Mouse (Mus musculus) right cerebral cortex, postnatal 36 days (tissue): ENCODE results near the gene Olfr681.
"Not testable (repeated sequence)": the region's sequence is repeated elsewhere in the genome, so short reads cannot be mapped to it uniquely, and the experiment has no call there.

Source experiments
- DNase-seq, 2 experiments: peaks; one replicate each; pipeline ENCODE4 v3.0.0; 2022; ENCODE audit warnings: low spot score in 2 of 2, mixed read lengths in 1 of 2

Olfr681 gene

DNA sequence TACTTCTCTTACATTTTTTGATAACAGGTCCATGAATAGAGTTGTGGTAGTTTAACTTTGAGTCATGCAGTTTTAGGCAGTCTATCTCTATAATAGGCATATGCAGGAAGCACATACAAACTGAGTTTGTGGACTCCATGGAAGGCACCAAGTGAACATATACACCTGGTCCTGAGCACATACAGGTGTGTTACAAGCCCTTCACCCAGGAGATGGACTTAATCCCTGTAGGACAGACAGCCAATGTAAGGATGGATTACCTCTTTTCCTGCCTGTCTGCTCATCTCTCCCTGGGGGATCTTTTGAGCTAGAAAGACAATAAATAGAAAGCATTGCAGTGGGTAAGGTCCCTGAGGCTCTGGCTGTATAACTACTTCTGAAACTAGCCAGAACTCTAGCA is at the start of gene Olfr681:
TSS of gene Olfr681 (plus strand) at position 301 of the 400 bp plus-strand sequence.
- DNase-seq = no peak

DNA sequence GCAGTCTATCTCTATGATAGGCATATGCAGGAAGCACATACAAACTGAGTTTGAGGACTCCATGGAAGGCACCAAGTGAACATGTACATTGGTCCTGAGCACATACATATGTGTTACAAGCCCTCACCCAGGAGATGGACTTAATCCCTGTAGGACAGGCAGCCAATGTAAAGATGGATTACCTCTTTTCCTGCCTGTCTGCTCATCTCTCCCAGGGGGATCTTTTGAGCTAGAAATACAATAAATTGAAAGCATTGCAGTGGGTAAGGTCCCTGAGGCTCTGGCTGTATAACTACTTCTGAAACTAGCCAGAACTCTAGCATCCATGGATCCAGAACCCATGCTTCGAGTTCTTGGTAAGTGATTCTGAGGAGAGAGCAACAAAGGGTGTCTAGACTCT is 35.7 kb upstream of the Olfr681 start, which contains the start of gene Olfr679:
TSS of gene Olfr679 (plus strand) at position 301 of the 400 bp plus-strand sequence.
- DNase-seq = no peak

DNA sequence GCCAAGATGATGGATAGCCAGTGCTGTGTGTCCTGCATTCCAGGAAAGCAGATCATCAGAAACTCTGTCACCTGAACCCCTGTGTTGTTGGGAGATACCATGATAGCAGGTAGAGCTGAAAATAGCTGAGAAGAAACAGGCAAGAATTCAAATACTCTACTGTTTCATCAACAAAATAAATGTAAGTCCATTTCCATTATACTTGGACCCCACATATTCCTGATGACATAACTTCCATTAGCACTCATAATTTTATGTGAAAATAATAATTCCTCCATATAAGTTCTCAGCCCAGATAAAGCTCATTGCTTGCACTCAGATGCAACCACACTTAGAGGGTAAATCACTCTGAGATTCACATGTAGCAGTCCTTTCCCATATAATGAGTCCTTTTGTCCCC is 23.9 kb upstream of the Olfr681 start, which contains the start of gene Olfr680-ps1:
TSS of gene Olfr680-ps1 (minus strand) at position 101 of the 400 bp plus-strand sequence.
- DNase-seq = not testable (repeated sequence)

DNA sequence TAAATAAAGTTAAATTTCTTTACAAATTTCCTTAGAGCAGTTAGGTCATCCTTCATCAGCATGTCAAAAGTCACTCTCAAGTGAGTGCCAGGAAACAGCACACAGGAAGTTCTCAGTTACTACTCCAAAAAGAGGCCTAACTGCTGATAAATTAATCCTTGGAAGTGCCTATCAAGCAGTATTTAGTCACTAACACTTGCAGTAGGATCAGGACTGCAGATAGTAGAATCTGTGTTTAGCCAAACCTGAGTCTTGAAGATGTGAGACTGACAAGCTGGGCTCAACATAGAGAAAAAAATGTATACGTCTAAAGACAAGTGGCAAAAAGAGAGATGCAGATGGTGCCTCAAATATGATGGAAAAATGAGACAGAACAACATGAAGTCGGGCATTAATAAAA is 24.6 kb downstream of the Olfr681 start:
- DNase-seq = no peak

DNA sequence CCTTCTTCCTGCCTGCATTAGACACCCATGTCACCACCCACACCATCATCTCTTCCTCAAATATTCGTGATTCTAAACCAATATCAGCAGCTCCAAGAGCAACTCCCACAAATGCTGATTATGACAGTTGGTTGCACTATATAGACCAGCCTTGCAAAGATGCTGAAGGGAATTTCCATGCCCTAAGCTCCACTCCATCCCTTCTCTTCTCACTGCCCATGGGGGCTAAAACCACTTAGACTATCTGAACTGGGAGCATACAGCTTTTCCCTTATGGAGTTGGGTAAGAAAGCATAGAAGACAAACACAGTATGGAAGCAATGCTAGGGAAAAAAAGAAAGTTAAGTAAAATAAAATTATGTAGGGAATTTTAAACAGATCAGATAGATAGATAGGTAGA is 30.3 kb downstream of the Olfr681 start, which contains the start of gene Olfr683:
TSS of gene Olfr683 (minus strand) at position 101 of the 400 bp plus-strand sequence.
- no peak for DNase-seq

DNA sequence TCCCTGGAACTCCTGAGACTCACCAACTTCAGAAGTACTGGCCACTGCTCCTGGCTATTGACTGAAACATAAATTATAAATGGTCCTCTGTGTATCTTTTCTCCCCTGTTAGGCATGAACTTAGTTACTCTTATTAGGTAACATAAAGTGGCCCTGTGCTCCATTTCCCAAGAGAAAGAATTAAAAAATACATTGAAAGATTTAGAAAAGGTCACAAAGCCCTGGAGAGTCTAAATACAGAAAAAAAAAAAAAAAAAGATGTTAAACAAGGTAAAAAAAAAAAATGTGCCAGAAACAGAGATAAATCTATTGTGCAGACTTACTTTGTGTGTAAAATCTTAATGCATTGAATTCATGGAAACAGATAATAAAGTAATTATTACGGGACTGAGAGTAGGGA is 46.9 kb downstream of the Olfr681 start, which contains the start of gene Olfr684:
TSS of gene Olfr684 (minus strand) at position 101 of the 400 bp plus-strand sequence.
- DNase-seq = no peak

DNA sequence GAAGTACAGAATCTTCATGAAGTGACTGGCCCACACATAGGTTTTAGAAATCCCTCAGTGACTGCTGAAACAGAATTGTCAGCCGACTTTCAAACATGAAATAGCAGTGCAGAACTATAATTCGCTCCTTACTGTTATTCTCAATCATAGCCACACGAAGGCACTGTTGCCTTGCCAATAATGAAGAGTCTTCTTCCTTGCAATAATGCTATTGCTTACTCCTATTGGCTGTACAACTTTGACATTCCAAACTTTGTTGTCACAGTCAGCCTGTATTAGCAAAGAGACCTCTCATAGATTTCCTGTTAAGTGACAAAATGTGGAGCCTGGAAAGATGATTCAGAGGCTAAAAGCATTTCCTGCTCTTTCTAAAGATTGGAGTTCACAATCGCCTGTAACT is 54.1 kb downstream of the Olfr681 start:
- no peak for DNase-seq
